Mouse (Mus musculus) adrenal gland, adult 10 weeks (tissue): ENCODE measurements around the gene Trmt44. TPM values are rescaled to one million over a fixed set of nuclear protein-coding genes. Genes with fewer than 3 reads are reported as not detected.

Experiments
- polyA plus RNA-seq: library from polyadenylated mRNA; stranded (reverse); fragments of 350-450 nt; fragmentation: Illumina TruSeq; extraction: RNeasy Lipid Tissue Mini Kit (QIAGEN cat#74804); gene quantifications from one replicate; pipeline ENCODE4 v1.2.3, GENCODE M21; 2014; ENCODE audit warnings: low read depth, low replicate concordance

Gene Trmt44
- 1.5 TPM for polyA plus RNA-seq

DNA sequence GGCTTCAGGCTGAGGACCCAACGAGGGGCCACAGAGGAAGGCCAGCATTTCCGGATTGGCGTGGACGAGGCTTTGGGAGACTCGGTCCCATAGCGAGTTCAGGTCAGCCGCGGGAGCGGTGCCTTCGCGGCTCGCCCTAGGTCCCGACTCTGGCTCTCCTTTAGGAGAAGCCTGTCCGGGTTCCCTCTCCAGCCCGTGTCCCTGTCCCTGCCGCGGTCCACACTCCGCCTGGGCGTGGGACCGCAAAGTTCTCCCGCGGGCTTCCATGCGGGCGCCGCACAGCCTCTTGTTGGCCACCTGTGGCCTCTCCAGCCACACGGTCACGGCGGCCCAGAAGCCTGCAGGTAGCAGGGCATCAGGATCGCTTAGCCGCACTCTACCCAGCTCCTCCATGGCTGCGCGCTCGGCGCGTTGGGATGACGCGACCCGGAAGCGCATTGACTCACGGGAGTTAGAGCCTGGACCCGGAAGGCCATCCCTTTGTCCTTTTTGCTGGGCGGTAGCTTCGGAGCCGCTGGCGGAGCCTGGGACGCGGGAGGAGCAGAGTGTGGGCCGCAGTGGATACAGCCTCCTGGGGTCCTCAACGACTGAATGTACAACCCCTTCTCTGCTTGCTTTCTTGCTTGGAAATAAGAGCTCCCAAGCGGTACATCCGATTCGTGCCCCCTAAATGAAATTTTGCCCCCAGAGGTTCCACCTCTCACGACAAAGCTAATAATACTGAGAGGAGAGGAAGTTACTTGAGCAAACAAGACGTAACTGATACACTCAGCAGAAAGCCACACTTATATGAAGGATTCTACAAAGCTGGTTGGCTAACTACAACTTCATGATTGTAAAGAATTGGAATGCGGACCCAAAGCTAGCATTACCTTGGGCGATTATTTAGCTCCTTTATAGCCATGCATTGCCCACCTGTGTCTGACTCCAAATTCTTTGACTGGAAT, at the start of gene Trmt44:
TSS of gene Trmt44 (minus strand) at position 418 of the 947 bp plus-strand sequence.

DNA sequence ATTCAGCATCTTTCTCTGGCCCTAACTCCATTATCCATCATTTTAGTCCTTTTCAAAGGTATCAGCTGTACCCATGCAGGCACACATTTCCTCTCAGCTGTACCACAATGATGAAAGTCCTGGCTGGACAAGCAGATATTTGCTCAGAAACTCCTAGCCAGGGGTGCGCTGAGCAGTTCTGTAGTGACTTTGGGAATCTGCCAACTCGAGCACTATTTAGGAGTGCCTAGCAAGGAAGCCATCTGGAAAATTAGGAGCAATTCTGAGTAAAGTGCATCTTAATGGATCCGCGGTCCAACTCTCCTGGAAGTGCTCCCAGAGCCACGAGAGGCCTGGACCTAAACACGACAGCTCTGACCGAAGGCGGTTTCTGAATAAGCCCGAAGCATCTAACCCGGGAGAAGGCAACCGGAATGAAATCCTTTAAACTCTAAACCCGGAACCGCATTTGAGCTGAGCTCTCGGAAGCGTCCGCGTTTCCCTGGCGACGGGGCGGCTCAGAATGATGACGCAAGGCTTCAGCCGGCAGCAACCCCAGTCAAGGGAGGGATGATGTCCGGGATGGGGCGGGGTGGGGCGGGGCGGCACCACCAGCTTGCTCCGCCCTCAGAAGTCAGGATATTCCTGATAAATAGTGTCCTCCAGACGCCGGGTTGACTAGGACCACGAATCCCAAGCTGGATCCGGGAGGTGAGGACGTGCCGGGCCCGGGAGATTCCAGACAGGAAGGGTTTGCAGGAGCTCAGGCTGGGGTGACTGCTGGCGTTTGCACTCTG, 7.8 kb upstream of the Trmt44 start, which contains the start of gene Acox3:
TSS of gene Acox3 (plus strand) at position 596 of the 776 bp plus-strand sequence.

DNA sequence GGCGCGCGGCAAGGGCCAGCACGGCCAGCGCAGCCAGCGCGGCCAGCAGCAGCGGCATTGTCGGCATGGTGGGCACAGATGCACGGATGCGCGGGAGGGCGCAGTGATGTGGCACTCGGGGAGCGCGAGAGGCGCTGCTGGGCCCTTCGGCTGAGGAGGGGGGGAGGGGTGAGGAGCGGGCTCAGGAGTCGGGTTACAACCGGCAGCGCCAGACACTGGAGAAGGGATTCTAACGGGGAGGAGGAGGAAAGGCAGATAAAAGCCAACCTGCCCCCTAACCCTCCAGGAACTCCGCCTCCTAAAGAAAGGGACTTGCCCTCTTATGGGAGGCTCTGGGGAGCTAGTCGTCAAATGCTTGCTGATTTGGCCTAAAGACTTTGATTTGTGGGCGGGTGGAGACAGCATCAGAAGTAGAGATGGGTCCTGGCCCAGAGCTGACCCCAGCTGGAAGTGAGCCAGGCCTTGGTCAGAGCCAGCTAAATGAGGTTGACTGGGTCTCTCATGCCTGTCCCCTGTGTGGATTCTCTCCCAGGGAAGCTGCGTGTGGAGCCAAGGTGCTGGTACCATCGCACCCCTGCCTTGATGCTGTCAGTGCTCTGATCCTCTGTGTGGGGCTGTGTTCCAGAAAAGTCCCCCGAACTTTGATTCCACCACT, 49.3 kb downstream of the Trmt44 start, which contains the start of gene Cpz:
TSS of gene Cpz (minus strand) at position 230 of the 655 bp plus-strand sequence.

Other genes with a start within 250 kb of the Trmt44 start
- not detected for gene Hmx1, start 186.0 kb downstream of the Trmt44 start, polyA plus RNA-seq
- not detected for gene Cpz, start 49.4 kb downstream of the Trmt44 start, polyA plus RNA-seq
- gene Acox3, start 8.0 kb upstream of the Trmt44 start, polyA plus RNA-seq = 19.0 TPM
- 0.87 TPM for gene Htra3, start 104.7 kb upstream of the Trmt44 start, polyA plus RNA-seq
- 0.93 TPM for gene Sh3tc1, start 164.9 kb upstream of the Trmt44 start, polyA plus RNA-seq
- 1.2 TPM for gene Ablim2, start 182.8 kb upstream of the Trmt44 start, polyA plus RNA-seq